Mouse (Mus musculus): ENCODE measurements around the gene Commd6.

DNA sequence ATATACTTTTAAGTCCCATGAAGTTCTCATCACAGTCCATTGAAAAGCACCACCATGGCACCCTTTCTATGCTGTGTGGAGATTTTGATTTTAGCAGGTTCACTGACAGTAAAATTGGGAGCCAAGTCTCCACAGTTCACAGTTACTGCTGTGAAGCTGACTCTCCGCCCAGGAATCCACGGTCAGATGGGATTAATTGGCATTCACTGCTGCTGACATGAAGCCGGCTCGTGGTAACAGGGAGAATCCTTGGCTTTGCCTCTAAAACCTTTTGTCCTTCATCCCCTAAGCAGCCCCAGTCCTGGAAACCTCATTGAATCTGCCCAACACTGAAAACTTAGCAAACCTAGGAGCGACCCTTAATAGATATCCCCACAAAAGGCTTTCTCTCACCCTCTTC, 49.4 kb downstream of the Commd6 start:
- TF ChIP-seq CTCF (IDR thresholded peaks at IDR 0.05; ENCODE audit: low read depth, low read length) (no peak), POLR2AphosphoS5 (IDR thresholded peaks at IDR 0.05; ENCODE audit: insufficient replicate concordance, low read depth, low read length) (no peak), GATA1 (IDR thresholded peaks at IDR 0.05; ENCODE audit: borderline replicate concordance, low read length) (no peak)
